Mouse (Mus musculus): ENCODE data around the gene Slco1a6.

The Slco1a6 gene

DNA sequence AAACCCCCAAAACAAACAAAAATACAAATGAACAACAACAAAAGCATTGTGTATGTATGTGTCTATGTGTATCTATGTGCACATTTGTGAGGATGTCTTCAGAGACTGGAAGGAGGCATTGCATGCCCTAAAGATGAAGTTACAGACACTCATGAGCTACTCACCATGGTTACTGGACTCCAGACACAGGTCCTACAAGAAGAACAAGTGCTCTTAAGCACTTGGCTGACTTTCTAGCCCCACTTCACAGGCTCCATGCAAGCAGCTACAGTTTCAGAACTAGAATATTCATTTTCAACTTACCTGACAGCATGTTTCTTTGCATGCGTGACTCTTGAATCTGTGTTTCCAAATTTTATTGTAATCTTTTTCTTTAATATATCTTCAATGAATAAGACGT, 172.6 kb downstream of the Slco1a6 start:
- DNase-seq = no peak
